Mouse (Mus musculus) macrophage (primary cell): Measurements from ENCODE around the gene Cdk6. TPM values are rescaled to one million over a fixed set of nuclear protein-coding genes. Genes with fewer than 3 reads are reported as not detected.
A peak's percentile ranks its signal among the peaks of the same experiment; 100 is the strongest.

Source experiments
- H3K27ac ChIP-seq: fragments of 350-480 bp; formaldehyde crosslinking; 2 replicates; pipeline ENCODE4 v1.9.0; 2021
- H3K36me3 ChIP-seq: fragments of 350-480 bp; formaldehyde crosslinking; 2 replicates; pipeline ENCODE4 v1.9.0; 2021; ENCODE audit errors: inconsistent target
- H3K4me3 ChIP-seq: fragments of 350-480 bp; formaldehyde crosslinking; 2 replicates; pipeline ENCODE4 v1.9.0; 2021; ENCODE audit errors: inconsistent target
- H3K79me2 ChIP-seq: fragments of 350-480 bp; formaldehyde crosslinking; 2 replicates; pipeline ENCODE4 v1.9.0; 2021; ENCODE audit errors: inconsistent target
- WGBS: methylation state at CpG from one replicate; pipeline ENCODE4 v1.1.7; 2026; ENCODE audit warnings: inconsistent platforms; ENCODE audit not compliant: missing documents; 5-methylcytosine and 5-hydroxymethylcytosine counted together
- polyA plus RNA-seq: library from polyadenylated mRNA; stranded (reverse); fragments of 250-400 nt; gene quantifications from 3 replicates; pipeline ENCODE4 v1.2.4, GENCODE M21; 2018; ENCODE audit warnings: inconsistent platforms

Cdk6 gene
- polyA plus RNA-seq, 1 experiment from 2014 or later: 24.2 TPM

GRCm38 (mm10) chr5:3486579-3487282 is 145.4 kb downstream of the Cdk6 start:
- H3K79me2 ChIP-seq: peaks cover 81% of the 10 kb centered on the region
- 75% methylated on average over 7 of the region's 7 CpGs for WGBS
- H3K4me3 ChIP-seq: no peak overlapping the region
- no peak overlapping the region for H3K27ac ChIP-seq
- no peaks in the 10 kb centered on the region for H3K36me3 ChIP-seq

GRCm38 (mm10) chr5:3488146-3488774 is 147.0 kb downstream of the Cdk6 start:
- 0 out of 2 replicates have a peak overlapping the region, but pooled peaks have one; percentile 85 for H3K27ac ChIP-seq
- no peak overlapping the region for H3K4me3 ChIP-seq
- peaks cover 84% of the 10 kb centered on the region for H3K79me2 ChIP-seq
- no peaks in the 10 kb centered on the region for H3K36me3 ChIP-seq
- WGBS: 77% methylated on average over 16 of the region's 16 CpGs

GRCm38 (mm10) chr5:3490358-3490757 is 149.1 kb downstream of the Cdk6 start:
- peak overlapping the region; percentile 85 for H3K27ac ChIP-seq
- no peak overlapping the region for H3K4me3 ChIP-seq
- H3K79me2 ChIP-seq: peaks cover 69% of the 10 kb centered on the region
- WGBS: 20% methylated on average over 3 of the region's 3 CpGs
- H3K36me3 ChIP-seq: no peaks in the 10 kb centered on the region

- H3K27ac ChIP-seq: peak overlapping the region; percentile 85
- H3K79me2 ChIP-seq: peaks cover 69% of the 10 kb centered on the region
- H3K4me3 ChIP-seq: no peak overlapping the region
- 42% methylated on average over 9 of the region's 9 CpGs for WGBS
- no peaks in the 10 kb centered on the region for H3K36me3 ChIP-seq
These were observed 149.8 kb downstream of the Cdk6 start for GRCm38 (mm10) chr5:3491084-3491483.

- WGBS: 45% methylated on average over 5 of the region's 5 CpGs
- Histone ChIP-seq H3K4me3 (no peak overlapping the region), H3K36me3 (no peaks in the 10 kb centered on the region), H3K27ac (peak overlapping the region; percentile 85), H3K79me2 (peaks cover 69% of the 10 kb centered on the region)
These were observed 150.6 kb downstream of the Cdk6 start for GRCm38 (mm10) chr5:3491883-3492282.

- H3K36me3 ChIP-seq: no peaks in the 10 kb centered on the region
- H3K27ac ChIP-seq: peak overlapping the region; percentile 81
- H3K79me2 ChIP-seq: peaks cover 69% of the 10 kb centered on the region
- 76% methylated on average over 13 of the region's 13 CpGs for WGBS
- H3K4me3 ChIP-seq: no peak overlapping the region
These were observed 151.7 kb downstream of the Cdk6 start for GRCm38 (mm10) chr5:3492776-3493636.

- Histone ChIP-seq H3K27ac (peak overlapping the region; percentile 81), H3K4me3 (no peak overlapping the region), H3K36me3 (no peaks in the 10 kb centered on the region), H3K79me2 (peaks cover 70% of the 10 kb centered on the region)
- WGBS: 79% methylated on average over 9 of the region's 9 CpGs
These were observed 152.7 kb downstream of the Cdk6 start for GRCm38 (mm10) chr5:3493968-3494367.

GRCm38 (mm10) chr5:3494452-3495187 is 153.3 kb downstream of the Cdk6 start:
- WGBS: 66% methylated on average over 8 of the region's 8 CpGs
- H3K27ac ChIP-seq: peak overlapping the region; percentile 81

GRCm38 (mm10) chr5:3497505-3497925 is 156.2 kb downstream of the Cdk6 start:
- WGBS: 24% methylated on average over 4 of the region's 5 CpGs
- no peak overlapping the region for H3K4me3 ChIP-seq
- H3K27ac ChIP-seq: peak overlapping the region; percentile 35
- H3K36me3 ChIP-seq: no peaks in the 10 kb centered on the region
- peaks cover 76% of the 10 kb centered on the region for H3K79me2 ChIP-seq

More at GRCm38 (mm10) chr5:3494452-3495187, 153.3 kb downstream of the Cdk6 start:
- Histone ChIP-seq H3K4me3 (no peak overlapping the region), H3K79me2 (peaks cover 76% of the 10 kb centered on the region), H3K36me3 (no peaks in the 10 kb centered on the region)

GRCm38 (mm10) chr5:3500298-3500697 is 159.0 kb downstream of the Cdk6 start:
- H3K27ac ChIP-seq: peak overlapping the region; percentile 95
- 78% methylated on average over 5 of the region's 5 CpGs for WGBS
- no peak overlapping the region for H3K4me3 ChIP-seq
- H3K79me2 ChIP-seq: peaks cover 87% of the 10 kb centered on the region
- no peaks in the 10 kb centered on the region for H3K36me3 ChIP-seq

- Histone ChIP-seq H3K36me3 (no peaks in the 10 kb centered on the region), H3K4me3 (no peak overlapping the region; the same call in 1 of the 2 replicates), H3K79me2 (peaks cover 87% of the 10 kb centered on the region), H3K27ac (peak overlapping the region; percentile 95)
- 34% methylated on average over 8 of the region's 8 CpGs for WGBS
These were observed 159.8 kb downstream of the Cdk6 start for GRCm38 (mm10) chr5:3500957-3501563.

- Histone ChIP-seq H3K4me3 (no peak overlapping the region; the same call in 1 of the 2 replicates), H3K36me3 (no peaks in the 10 kb centered on the region), H3K27ac (peak overlapping the region; percentile 95), H3K79me2 (peaks cover 87% of the 10 kb centered on the region)
- 9% methylated on average over 8 of the region's 8 CpGs for WGBS
These were observed 160.3 kb downstream of the Cdk6 start for GRCm38 (mm10) chr5:3501564-3502001.

GRCm38 (mm10) chr5:3502610-3503350 is 161.5 kb downstream of the Cdk6 start:
- Histone ChIP-seq H3K79me2 (peaks cover 87% of the 10 kb centered on the region), H3K27ac (peak overlapping the region; percentile 95), H3K4me3 (peak overlapping the region; percentile 5; the same call in 1 of the 2 replicates), H3K36me3 (no peaks in the 10 kb centered on the region)
- 45% methylated on average over 11 of the region's 11 CpGs for WGBS
